Mouse (Mus musculus): ENCODE measurements around the gene Emp1.

Gene Emp1

DNA sequence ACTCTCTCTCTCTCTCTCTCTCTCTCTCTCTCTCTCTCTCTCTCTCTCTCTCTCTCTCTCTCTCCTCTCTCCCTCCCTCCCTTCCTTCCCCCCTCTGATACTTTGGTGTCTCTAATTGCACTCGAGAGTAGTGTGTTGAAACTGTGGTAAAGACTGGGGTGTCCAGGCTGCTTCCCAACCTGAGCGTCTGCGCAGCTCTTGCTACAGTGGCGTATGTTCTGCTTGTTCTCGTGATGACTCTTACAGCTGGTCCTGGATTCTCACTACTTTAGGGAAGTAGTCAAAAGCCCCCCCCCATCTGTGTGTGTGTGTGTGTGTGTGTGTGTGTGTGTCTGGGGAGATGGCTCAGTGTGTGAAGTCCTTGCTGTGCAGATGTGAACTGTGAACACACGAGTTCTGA lies 50.3 kb downstream of the Emp1 start:
- DNase-seq (ENCODE audit: low spot score) = no peak

GRCm38 (mm10) chr6:135417459-135417858 lies 55.1 kb downstream of the Emp1 start:
- peak; percentile 45 for DNase-seq (ENCODE audit: low spot score)

- DNase-seq (ENCODE audit: low spot score) = no peak
These were observed 56.0 kb downstream of the Emp1 start for GRCm38 (mm10) chr6:135418223-135418824.

DNA sequence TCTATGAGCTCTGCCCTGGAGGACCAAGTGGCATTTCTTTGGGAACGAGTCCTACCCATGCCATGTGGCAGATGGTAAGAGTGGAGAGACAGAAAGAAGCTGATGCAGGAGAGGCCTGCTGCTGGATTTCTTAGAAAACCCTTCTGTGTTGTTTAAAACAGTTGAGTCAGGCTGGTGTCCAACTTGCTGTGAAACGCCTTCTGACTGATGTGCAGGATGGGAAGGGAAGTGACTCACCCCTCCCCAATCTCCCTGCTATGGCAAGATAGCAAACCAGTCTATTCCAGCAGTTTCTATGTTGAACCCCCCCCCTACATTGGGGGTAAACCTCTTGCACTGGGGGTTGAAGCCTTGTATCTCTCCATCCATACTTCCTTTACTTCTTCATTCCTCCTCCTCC lies 65.9 kb downstream of the Emp1 start:
- no peak for DNase-seq (ENCODE audit: low spot score)

GRCm38 (mm10) chr6:135429268-135429909 lies 67.0 kb downstream of the Emp1 start:
- no peak for DNase-seq (ENCODE audit: low spot score)

GRCm38 (mm10) chr6:135430441-135430970 lies 68.2 kb downstream of the Emp1 start:
- no peak for DNase-seq (ENCODE audit: low spot score)

All from left cerebral cortex, adult 11 months (tissue).